Mouse (Mus musculus): Measurements from ENCODE around the gene Id4.

Id4 gene

GRCm38 (mm10) chr13:48260690-48261278 lies at the start of gene Id4:
Gene Id4, plus strand, starts transcription at chr13:48261228.
- DNase-seq, result peak; percentile 90

GRCm38 (mm10) chr13:48227136-48227535 lies 33.9 kb upstream of the Id4 start:
- DNase-seq, result peak; percentile 14

- DNase-seq, result peak; percentile 86
Measured at GRCm38 (mm10) chr13:48227712-48228111, 33.3 kb upstream of the Id4 start.

- DNase-seq, result peak; percentile 11
Measured at GRCm38 (mm10) chr13:48228114-48228513, 32.9 kb upstream of the Id4 start.

- no peak for DNase-seq
Measured at GRCm38 (mm10) chr13:48230996-48231395, 30.0 kb upstream of the Id4 start.

GRCm38 (mm10) chr13:48236436-48236835 lies 24.6 kb upstream of the Id4 start:
- no peak for DNase-seq

GRCm38 (mm10) chr13:48236865-48237264 lies 24.2 kb upstream of the Id4 start:
- DNase-seq, result no peak

GRCm38 (mm10) chr13:48237516-48237915 lies 23.5 kb upstream of the Id4 start:
- DNase-seq, result no peak

- DNase-seq, result no peak
Measured at GRCm38 (mm10) chr13:48245235-48246012, 15.6 kb upstream of the Id4 start.

GRCm38 (mm10) chr13:48252559-48252958 lies 8.5 kb upstream of the Id4 start:
- no peak for DNase-seq

- DNase-seq, result no peak
Measured at GRCm38 (mm10) chr13:48255026-48255425, 6.0 kb upstream of the Id4 start.

GRCm38 (mm10) chr13:48261341-48262221 lies 553 bp downstream of the Id4 start:
- peak; percentile 26 for DNase-seq

- DNase-seq, result peak; percentile 30
Measured at GRCm38 (mm10) chr13:48262451-48262969, 1.5 kb downstream of the Id4 start.

- no peak for DNase-seq
Measured at GRCm38 (mm10) chr13:48265029-48265428, 4.0 kb downstream of the Id4 start.

- DNase-seq, result peak; percentile 18
Measured at GRCm38 (mm10) chr13:48273451-48274069, 12.5 kb downstream of the Id4 start.

GRCm38 (mm10) chr13:48274107-48274506 lies 13.1 kb downstream of the Id4 start:
- DNase-seq, result no peak

GRCm38 (mm10) chr13:48276981-48277380 lies 16.0 kb downstream of the Id4 start:
- DNase-seq, result no peak

- no peak for DNase-seq
Measured at GRCm38 (mm10) chr13:48284426-48284825, 23.4 kb downstream of the Id4 start.

GRCm38 (mm10) chr13:48284918-48285693 lies 24.1 kb downstream of the Id4 start:
- no peak for DNase-seq

GRCm38 (mm10) chr13:48290427-48290826 lies 29.4 kb downstream of the Id4 start:
- DNase-seq, result no peak

- DNase-seq, result no peak
Measured at GRCm38 (mm10) chr13:48314500-48314899, 53.5 kb downstream of the Id4 start.
